Mouse (Mus musculus): Measurements from ENCODE around the gene 1110065P20Rik.

Gene 1110065P20Rik

GRCm38 (mm10) chr4:124843493-124843892 lies 7.5 kb downstream of the 1110065P20Rik start:
- no peak for DNase-seq (ENCODE audit: extremely low spot score, low read depth, low spot score)

- DNase-seq (ENCODE audit: extremely low spot score, low read depth, low spot score): no peak
Observed at GRCm38 (mm10) chr4:124840998-124841397, 10.0 kb downstream of the 1110065P20Rik start.

- DNase-seq (ENCODE audit: extremely low spot score, low read depth, low spot score): no peak
Observed at GRCm38 (mm10) chr4:124838035-124838700, 12.8 kb downstream of the 1110065P20Rik start.

- DNase-seq (ENCODE audit: extremely low spot score, low read depth, low spot score): no peak
Observed at GRCm38 (mm10) chr4:124832796-124833195, 18.2 kb downstream of the 1110065P20Rik start.

GRCm38 (mm10) chr4:124829671-124830070 lies 21.3 kb downstream of the 1110065P20Rik start:
- no peak for DNase-seq (ENCODE audit: extremely low spot score, low read depth, low spot score)

- no peak for DNase-seq (ENCODE audit: extremely low spot score, low read depth, low spot score)
Observed at GRCm38 (mm10) chr4:124825371-124825965, 25.5 kb downstream of the 1110065P20Rik start.

- DNase-seq (ENCODE audit: extremely low spot score, low read depth, low spot score): no peak
Observed at GRCm38 (mm10) chr4:124824967-124825366, 26.0 kb downstream of the 1110065P20Rik start.

- DNase-seq (ENCODE audit: extremely low spot score, low read depth, low spot score): no peak
Observed at GRCm38 (mm10) chr4:124818832-124819231, 32.2 kb downstream of the 1110065P20Rik start.

GRCm38 (mm10) chr4:124817803-124818202 lies 33.2 kb downstream of the 1110065P20Rik start:
- no peak for DNase-seq (ENCODE audit: extremely low spot score, low read depth, low spot score)

GRCm38 (mm10) chr4:124815901-124816300 lies 35.1 kb downstream of the 1110065P20Rik start:
- DNase-seq (ENCODE audit: extremely low spot score, low read depth, low spot score): no peak

GRCm38 (mm10) chr4:124811347-124811975 lies 39.5 kb downstream of the 1110065P20Rik start:
- DNase-seq (ENCODE audit: extremely low spot score, low read depth, low spot score): no peak

GRCm38 (mm10) chr4:124810056-124810455 lies 40.9 kb downstream of the 1110065P20Rik start:
- no peak for DNase-seq (ENCODE audit: extremely low spot score, low read depth, low spot score)

- DNase-seq (ENCODE audit: extremely low spot score, low read depth, low spot score): no peak
Observed at GRCm38 (mm10) chr4:124809136-124809883, 41.7 kb downstream of the 1110065P20Rik start.

- DNase-seq (ENCODE audit: extremely low spot score, low read depth, low spot score): no peak
Observed at GRCm38 (mm10) chr4:124808511-124808910, 42.5 kb downstream of the 1110065P20Rik start.

GRCm38 (mm10) chr4:124803406-124803805 lies 47.6 kb downstream of the 1110065P20Rik start:
- no peak for DNase-seq (ENCODE audit: extremely low spot score, low read depth, low spot score)

GRCm38 (mm10) chr4:124802309-124803260 lies 48.4 kb downstream of the 1110065P20Rik start:
- DNase-seq (ENCODE audit: extremely low spot score, low read depth, low spot score): peak; percentile 83

- peak; percentile 83 for DNase-seq (ENCODE audit: extremely low spot score, low read depth, low spot score)
Observed at GRCm38 (mm10) chr4:124801552-124802308, 49.3 kb downstream of the 1110065P20Rik start, which contains the start of gene Mtf1. Gene Mtf1, plus strand, starts transcription at chr4:124802104.
